Mouse (Mus musculus): Measurements from ENCODE around the gene Otub1. TPM values are rescaled to one million over a fixed set of nuclear protein-coding genes. Genes with fewer than 3 reads are reported as not detected.

Otub1 gene
- total and polyA plus RNA-seq, 3 experiments = 130 to 139 (median 138) TPM

DNA sequence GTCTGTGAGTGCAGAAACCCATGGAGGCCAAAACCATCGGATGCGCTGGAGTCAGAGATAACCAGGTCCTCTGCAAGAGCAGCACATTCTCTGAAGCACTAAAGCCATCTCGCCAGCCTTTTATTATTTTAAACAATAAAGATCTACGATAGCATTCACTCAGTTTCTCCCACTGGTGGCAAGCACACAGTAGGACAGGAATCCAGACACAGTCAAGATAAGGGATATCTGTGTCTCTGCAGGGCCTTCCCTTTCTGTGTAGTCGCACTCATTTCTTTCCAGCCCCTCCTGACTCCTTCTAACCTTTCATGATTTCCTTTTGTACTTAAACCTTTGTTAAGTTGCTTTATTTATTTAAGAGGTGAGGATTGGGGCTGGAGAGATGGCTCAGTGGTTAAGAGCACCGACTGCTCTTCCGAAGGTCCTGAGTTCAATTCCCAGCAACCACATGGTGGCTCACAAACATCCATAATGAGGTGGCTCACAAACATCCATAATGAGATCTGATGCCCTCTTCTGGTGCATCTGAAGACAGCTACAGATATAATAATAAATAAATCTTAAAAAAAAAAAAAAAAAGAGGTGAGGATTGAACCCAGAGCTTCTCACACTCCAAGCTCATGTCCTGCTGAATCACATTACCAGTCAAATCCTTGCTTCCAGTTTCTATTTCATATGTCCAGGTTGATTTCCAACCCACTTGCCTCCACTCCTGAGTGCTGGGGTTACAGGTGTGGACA, 4.0 kb upstream of the Otub1 start:
- no peak for DNase-seq

DNA sequence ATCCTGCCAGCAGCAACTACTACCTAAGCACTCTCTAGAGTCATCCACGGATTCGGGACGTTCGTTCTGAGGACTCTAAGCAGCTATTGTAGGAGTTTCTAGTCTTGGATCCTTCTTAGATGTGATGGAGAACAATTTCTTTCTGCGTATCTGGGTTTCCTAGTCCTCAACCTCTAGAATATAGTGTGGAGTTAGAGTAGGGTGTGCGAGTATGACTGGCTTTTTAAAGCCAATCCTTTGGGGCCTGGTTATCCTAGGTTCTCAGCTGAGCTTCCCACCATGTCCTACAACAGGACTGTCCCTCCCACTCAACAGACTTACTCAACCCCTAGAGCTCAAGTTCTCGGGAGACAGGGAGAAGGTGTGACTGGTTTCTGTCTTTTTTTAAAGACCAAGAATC, 790 bp downstream of the Otub1 start:
- DNase-seq = no peak

DNA sequence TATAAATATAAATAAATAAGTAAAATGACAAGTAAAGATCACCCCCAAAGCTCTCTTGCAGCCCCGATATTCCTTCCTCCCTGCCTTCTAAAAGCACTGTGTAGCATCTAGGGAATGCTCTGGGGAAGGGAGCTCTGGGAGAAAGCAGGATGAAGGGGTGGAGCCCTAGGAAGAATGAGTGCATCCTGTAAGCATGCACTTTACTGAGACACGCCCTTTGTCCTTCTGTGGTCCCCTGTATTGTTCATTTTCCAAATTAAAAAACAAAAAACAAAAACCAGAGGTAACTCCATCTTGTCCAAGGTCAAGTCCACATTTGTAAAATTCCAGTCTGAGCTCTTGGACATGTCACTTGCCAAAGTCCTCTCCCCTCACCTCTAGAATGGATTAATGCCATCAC, 1.2 kb downstream of the Otub1 start:
- DNase-seq = no peak

DNA sequence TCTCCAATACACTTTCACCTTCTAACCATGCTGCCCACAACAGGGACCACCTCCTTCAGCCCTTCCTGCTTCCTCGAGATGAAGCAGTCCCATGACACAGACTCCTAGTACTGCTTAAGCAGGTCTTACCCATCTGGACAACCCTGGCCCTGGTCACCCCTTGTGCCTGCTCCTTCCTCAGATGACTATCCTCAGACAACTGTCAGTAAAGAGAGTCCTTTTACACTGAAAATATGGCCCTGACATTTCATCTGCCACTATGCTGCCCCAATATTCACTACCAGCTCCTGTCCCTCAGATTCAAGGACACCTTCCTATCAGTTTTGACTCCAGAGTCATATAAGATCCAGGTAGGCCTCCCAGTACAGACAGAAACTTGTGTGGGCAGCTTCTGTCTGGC, 5.7 kb downstream of the Otub1 start:
- peak; percentile 51 for DNase-seq

DNA sequence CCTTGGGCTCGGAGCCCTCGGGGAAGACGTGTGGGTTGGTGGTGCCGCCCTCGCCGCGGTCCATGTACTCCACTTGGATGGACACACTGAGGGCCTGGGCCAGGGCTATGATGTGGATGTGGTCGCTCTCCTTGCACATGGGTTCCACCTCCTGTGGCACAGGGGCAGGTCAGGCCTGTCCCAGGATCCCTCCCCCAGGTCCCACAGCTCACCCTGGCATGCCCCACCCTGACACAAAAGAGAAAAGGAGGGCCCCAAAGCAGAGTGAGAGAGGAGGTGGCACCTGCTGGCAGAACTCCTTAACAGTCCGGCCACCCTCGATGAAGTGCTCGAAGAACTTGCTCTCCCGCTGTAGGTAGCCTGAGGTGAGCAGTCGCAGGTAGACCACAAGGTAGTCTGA, 7.0 kb downstream of the Otub1 start:
- no peak for DNase-seq

DNA sequence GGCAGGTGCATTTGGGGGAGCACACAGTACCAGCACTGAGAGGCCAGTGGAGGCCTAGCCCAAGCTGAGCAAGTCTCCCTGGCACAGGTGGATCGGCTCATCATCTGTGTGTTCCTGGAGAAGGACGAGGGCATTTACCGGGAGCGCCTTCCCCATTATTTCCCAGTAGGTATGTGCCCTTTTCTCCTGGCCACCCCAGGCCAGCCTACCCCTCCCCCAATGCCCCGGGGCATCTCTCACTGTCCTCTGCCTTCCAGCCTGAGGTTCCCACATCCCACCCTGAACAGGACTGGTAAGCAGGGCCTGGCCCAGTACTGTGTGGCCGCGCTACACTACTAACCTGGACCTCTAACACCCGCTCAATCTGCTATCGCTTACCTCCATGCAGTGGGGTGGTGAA, 8.7 kb downstream of the Otub1 start:
- peak; percentile 33 for DNase-seq

DNA sequence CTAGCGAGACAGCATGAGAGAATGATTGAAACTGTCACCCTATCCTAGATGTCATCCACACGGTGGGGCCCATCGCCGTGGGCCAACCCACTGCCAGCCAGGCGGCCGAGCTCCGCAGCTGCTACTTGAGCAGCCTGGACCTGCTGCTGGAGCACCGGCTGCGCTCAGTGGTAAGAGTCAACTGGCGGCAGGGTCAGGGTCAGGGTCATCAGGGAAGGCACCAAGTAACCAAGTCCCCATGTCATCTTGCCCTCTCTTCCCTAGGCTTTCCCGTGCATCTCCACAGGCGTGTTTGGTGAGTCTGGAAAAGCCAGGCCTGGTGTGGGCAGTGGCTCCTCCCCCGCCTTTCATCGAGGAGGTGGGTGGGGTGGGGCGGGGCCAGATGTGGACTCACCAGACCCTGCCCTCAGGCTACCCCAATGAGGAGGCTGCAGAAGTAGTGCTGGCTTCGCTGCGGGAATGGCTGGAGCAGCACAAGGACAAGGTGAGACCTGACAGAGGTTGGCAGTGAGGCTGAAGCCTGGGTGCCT, 9.3 kb downstream of the Otub1 start:
- peak; percentile 66 for DNase-seq

DNA sequence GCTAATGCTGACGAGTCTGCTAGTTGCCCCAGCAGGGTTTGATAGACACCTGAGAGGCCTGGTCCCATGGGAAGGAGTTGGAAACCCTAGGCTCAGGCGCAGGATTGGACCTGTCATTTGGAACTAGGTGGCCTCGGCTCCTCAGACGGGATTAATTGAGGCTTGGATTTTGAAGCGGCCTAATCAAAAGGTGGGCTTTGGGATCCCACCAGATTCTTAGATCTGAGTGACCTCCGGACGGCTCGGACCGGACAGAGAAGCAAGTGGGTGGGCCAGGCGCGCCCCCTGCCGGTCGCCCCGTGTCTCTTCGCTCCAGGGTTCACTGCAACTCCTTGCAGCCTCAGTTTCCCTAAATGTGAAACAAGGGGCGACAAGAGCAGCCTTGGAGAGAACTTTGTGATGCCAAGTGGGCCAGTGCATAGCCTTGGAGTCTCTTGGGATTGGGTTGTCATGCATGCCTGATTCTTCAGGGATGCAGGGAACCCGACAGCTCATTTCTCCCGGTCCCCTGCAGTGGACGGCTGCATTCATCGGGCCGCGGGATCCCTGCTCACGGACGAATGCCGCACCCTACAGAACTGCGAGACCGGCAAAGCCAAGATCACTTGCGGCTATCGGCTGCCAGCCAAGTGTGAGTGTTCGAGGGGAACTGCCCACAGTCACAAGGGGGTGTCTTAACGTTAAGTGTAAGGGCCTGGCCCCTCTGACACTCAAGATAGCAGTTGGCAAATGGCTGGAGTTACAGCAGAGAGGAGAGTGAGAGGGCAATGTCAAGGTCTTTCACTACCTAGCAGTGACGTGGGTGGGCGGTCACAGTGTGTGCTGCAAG, 10.0 kb downstream of the Otub1 start:
- peak; percentile 75 for DNase-seq

DNA sequence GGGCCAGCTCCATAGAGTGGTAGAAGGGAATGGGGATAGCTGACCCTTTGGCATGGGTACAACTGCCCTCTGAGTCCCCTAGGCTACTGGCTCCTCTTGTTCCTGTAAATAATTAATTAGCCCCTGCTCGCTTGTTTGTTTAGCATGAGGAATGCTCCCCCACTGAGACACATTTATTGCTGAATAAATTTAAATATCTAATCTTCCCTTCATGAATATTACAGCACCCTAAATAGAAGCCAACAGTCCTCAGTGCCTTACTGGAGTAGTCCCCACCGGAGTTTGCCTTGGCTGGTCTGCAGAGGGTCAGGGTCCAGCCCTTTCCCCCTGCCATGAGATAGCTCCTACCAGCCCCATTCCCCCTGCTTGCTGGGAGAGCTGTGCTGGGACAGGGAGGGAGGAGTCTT, 13.6 kb downstream of the Otub1 start:
- DNase-seq = no peak

DNA sequence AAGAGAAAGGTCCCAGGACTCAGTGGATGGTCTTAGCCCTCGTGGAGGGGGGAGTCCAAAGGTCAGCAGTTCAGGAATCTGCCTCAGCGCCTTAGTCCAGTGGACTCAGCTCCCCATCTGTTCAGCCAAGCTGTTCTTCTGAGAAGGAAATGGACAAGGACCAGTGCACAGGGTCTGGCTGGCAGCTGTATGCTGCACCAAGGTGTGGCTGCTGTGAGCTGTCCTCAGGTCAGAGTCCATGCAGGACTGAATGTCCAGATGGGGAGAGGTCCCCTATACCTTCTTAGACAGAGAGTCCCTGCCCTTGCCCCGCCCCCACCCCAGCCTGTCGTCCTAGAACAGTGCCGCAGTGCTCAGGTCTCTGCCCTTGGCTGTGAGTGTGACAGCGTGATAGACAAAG, 14.5 kb downstream of the Otub1 start:
- DNase-seq = no peak

DNA sequence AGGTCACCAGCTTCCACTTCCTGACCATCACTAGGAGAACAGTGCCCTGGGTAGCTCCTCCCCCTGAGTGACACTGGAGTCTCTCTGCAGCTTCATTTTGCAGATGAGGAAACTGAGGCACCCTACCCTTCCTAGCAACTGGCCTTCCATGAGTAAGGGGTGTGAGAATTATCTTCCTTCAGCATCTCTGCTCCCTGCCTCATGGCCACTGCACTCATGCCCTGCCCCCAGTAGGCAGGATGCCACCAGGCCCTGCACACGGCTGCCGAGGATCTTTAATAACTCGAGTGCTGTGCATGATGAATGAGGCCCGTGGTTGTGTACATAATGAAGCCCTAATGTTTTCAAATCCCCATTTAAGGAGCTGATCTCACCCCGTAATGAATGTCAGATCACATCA, 15.1 kb downstream of the Otub1 start:
- DNase-seq = no peak

DNA sequence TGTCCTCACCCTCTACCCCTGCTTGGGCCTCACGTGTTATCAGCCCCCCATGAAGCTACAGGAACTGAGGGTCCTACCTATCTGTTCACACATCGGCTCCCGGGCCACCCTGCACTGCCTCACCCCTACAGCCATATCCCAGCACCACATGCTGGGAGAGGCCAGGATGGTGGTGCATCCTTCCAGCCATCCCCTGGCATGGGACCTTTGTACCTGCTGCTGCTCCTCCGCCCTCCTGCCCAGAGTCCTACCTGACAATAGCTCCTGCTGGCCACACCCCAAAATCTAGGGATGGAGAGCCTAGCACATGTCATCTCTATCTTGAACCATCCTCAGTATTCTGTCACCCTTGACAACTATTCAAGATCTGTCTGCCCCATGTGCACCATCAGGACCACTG, 17.1 kb downstream of the Otub1 start:
- no peak for DNase-seq

DNA sequence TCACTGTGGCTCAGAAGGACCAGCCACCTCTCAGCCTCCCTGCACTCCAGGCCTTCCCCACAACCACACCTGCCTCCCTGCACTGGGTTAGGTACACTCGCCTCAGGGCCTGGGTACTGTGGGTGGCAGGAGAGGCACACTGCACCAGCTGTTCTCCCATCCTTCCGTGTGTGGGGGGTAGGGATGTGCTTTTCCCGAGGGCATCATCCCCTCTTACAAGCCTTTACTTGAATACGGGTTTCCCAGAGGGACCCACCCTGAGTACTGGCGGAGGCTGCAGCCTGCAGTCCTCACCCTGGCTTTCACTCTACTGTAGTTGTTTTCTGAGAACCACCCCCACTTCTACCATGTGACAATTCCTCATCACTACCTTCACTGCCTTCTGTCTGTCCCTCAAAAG, 19.0 kb downstream of the Otub1 start:
- DNase-seq = no peak

DNA sequence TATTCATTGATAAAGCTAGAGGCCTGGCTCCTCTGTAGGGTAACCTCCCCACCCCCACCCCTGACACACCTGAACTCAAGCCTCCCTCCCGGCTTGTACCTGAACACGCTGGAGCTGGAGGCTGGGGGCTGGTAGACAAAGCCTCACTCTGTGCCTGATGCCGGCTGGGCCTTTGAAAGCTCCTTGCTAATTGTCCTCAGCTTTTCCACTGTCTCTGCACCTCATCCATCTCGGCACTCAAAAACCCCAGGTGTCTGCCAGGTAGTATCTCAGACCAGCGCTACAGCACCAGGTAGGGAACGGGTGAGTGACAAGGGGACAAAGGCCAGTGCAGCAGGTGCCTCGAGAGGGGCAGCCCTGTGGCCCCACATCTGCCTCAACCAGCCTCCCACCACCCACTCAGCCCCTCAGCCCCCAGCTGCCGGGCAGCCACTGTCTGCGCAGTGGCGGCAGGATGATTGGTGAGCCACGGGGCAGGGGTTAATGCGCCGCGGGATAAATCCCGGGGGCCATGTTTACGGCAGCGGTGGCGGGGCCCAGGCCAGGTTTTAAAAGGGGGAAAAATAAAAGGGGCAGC, 20.3 kb downstream of the Otub1 start:
- DNase-seq = no peak

DNA sequence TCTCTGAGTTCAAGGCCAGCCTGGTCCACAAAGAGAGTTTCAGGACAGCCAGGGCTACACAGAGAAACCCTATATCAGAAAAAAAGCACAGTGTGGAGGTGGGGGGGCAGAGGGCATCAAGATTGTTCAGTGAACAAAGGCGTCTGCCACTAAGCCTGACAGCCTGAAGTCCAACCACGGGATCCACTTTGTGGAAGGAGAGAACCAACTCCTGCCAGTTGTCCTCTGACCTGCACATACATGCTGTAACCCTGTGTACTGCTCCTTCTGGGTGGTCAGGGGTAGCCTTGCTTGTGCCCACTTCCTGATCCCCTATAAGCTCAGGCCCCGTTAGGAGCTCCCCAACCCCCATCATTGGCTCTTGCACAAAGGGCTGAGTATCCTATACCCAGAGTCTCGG, 21.1 kb downstream of the Otub1 start:
- DNase-seq = no peak

DNA sequence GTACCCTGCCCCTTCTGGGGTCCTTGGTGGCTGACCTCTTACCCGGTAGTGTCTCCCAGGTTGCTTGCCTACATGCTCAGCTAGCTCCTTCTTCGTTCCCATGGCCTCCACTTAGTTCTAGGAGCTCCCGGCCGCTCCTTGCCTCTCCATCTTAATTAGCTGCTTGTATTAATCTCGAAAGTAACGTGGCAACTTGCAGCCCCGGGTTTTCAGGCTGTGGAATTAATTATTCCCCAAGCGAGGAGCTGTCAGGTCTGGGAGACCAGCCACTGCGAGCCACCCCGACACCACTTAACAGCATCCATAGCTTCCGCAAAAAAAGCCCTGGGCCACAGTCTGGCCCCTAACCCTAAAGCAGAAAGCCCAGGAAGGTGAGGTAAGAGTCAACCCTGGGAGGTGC, 22.7 kb downstream of the Otub1 start:
- DNase-seq = no peak

DNA sequence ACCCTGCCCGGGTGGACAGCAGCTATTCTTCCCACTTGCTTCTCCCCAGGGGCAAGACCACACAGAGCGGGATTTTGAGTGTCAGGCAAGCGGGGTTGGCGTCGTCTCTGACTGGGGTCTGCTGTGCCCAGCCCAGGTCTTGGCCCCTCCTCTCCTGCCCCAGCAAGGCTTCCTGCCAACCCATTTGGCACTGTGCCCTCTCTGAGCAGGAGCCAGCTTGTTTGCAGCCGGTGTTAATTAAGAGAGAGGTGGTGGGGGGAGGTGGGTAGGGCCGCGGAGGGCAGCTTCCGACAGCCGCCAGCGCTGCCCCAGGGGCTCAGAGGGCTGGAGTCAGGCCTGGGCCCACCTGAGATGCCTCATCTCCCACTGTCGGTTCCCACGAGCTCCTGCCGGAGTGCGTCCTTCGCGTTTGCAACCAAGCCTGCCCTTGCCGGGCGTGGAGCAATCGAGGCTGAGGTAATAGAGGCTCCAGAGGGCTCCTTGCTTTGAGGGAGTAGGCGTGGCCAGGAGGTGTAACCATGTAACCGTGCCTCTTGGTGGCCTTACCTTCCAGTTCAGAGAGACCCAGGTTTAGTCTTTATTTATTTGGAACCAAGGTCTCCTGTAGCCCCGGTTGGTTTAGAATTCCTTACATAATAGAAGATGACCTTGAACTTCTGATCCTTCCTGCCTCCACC, 23.7 kb downstream of the Otub1 start:
- DNase-seq = peak; percentile 76

DNA sequence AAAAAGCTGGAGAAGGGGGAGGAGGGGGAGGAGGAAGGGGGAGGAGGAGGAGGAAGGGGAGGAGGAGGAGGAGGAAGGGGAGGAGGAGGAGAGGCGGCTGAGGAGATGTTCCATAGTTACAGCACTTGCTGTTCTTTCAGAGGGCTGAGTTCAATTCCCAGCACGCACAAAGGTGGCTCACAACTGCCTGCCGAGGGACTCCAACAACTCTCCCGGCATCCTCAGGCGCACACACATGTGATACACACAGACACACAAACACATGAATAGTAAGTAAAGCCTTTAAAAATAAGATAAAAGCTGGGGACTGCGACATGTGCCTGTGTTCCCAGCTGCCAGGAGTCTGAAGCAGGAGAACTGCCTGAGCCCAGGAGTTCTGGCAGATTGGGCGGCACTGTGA, 24.6 kb downstream of the Otub1 start:
- no peak for DNase-seq

DNA sequence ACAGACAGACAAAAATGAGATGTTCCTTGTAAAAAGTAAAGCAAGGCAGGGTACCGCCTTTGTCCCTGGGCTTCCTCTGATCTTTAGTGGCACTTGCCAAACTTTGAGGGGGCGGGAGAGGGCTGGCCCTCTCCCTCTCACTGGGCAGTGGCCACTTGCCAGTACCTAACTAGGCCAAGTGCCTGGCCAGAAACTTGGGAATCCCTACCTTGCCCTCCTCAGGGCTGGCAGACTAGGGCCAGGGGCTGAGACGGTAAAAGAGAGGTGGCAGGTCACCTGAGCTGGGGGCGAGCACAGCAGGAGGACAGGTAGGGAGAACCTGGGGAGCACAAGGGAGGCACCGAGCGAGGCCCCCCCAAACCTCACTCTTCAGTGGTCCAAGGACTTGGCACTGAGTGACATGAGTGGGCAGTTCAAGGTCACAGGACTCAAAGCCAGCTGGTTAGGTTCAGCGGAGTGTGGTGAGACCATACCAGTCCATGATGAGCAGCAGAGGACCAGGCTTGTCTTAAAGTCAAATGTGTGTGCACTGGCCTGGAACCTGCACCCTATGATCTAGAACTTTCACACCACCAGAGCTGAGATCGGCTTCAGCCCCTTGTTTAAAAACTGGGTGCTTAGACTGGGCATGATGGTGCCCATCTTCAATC, 25.2 kb downstream of the Otub1 start:
- DNase-seq = peak; percentile 68

DNA sequence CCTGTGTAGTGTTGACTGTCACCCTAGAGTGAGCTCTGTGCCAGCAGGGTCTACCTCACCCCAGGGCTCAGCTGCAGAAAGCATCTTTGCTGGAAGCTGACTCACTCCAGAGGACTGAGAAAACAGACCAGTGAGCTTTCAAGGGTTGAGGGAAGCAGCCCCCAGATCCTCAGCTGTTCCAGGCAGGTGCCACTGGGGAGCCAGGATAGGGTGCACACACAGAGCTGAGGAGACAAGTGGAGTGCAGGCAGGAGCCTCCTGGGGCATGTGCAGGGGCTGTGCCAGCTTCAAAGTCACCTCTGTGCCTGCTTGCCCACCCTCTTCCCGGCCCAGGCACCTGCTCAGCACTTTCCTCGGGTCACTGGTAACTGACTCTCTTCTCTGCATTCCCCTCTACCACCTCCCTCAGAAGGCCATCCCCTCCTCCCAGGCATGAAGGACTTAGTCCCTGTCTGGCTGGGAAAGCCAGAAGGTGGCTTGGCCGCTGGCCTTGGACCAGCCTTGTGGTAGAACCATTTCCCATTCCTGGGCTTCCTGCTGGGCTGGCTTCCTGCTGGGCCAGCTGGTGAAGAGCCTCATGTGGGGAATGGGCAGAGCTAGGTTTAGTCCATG, 27.2 kb downstream of the Otub1 start:
- peak; percentile 42 for DNase-seq

DNA sequence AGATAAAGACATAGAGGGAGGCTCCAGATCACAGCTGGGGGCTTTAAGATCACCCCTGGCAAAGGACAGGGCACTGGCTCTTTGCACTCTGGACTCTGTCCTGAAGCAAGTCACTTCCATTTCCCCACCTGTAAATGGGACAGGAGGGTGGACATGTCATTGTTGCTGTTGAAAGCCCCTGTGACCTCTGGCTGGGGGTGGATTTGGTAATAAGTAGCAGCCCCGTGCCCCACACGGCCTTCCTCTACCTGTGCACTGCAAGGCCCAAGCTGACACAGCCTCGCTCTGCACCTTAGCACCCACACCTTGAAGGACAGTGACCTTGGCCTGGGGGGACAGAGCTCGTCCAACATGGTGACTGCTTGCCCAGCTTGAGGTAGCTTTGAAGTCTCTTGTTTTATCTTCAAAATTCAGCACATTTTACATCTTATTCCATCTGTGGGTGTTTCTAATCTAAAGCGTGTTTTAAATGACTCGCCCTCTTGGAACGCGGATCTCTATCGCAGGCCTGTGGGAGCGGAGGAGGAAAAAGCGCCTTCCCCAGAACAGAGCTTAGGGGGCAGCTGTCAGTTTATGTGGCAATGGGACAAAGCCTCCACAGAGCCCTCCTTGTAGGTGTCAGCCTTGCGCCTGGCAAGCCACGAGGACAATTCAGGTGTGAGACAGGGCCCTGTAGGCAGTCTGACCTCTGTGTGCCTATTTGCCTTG, 28.2 kb downstream of the Otub1 start:
- no peak for DNase-seq
